Mouse (Mus musculus): ENCODE measurements around the gene Ykt6.

GRCm38 (mm10) chr11:5916178-5916548 lies 39.3 kb upstream of the Ykt6 start:
- TF ChIP-seq POLR2A (IDR thresholded peaks at IDR 0.05; ENCODE audit: borderline replicate concordance, control insufficient read depth, low read depth, low read length) (no peak), CTCF (IDR thresholded peaks at IDR 0.05; ENCODE audit: control insufficient read depth, insufficient read depth, low read length) (no peak)

Measured in bone marrow, adult 2 months (tissue).